In the genomic region with DNA sequence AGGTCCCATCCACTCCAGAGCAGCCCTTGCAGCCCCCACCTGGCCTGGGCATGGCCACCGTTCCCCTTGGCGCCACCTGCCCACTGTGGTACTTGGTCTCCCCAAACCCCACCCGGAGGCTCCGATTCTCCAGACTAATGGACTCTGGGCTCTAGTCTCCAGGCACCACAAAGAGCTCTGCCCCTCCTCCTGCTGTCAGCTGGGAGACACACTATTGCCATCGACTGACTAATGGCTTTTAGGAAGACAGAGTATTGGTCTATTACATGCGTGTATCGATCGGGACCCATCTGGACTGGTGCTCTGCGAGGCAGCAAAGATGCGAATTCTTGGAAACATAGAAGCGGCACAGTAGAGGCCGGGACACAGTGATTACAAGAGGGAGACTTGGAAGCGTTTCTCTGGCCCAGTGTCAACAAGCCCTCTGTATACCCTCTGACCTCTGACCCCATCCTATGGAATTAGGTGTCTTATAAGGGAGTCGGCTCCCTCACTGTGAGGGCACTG, we compare ENCODE assay signal across 18 mouse cellular contexts. TPM values are rescaled to one million over a fixed set of nuclear protein-coding genes. Genes with fewer than 3 reads are reported as not detected.
DNase-seq lines count a peak whose midpoint lies in the region; ATAC-seq lines count a peak whose summit lies in the region.
"Had no signal": no experiment of that assay in that cellular context is flagged by ENCODE, and none has a peak within 500 bp of the region (broad histone marks: within the 10 kb centered on the region; RNA-seq: fewer than 3 reads in every experiment).

No protein-coding gene starts in this region.

- no peak for ATAC-seq in midbrain, embryonic 12.5 days (ENCODE audit: low FRiP score, low read depth)
- ATAC-seq in midbrain, embryonic 16.5 days = no peak
- ATAC-seq in hindbrain, embryonic 12.5 days (ENCODE audit: low FRiP score) = peak; percentile 49; the same call in 1 of the 2 replicates
- 0 out of 2 replicates have a peak, but pooled peaks have one; percentile 21 for ATAC-seq in midbrain, embryonic 13.5 days

- H3K36me3 ChIP-seq in midbrain, embryonic 12.5 days = no peaks in the 10 kb centered on the region
- H3K36me3 ChIP-seq in midbrain, embryonic 16.5 days (ENCODE audit: control insufficient read depth, insufficient read depth, low read length) = no peaks in the 10 kb centered on the region
- no peaks in the 10 kb centered on the region for H3K36me3 ChIP-seq in hindbrain, embryonic 12.5 days
- no peaks in the 10 kb centered on the region for H3K36me3 ChIP-seq in midbrain, embryonic 13.5 days
- H3K36me3 ChIP-seq: limb, embryonic 15.5 days; stomach, embryonic 15.5 days had no signal

- DNase-seq in yolk sac, embryonic 10.5 days (ENCODE audit: low spot score) = peak; percentile 39
- DNase-seq in left cerebral cortex, adult 8-10 months (ENCODE audit: low spot score in 2 of 2) = no peak
- no peak for DNase-seq in lung, postnatal 25 days (ENCODE audit: low spot score)
- DNase-seq: cerebellum, postnatal 10 days; gastrocnemius, postnatal 10 days; heart, adult 18-20 months; kidney, adult 18-20 months; kidney, postnatal 14 days; lung, postnatal 14 days; thymus, postnatal 25 days had no signal

- no peak overlapping the region for H3K9ac ChIP-seq in midbrain, embryonic 12.5 days (replicated peaks)
- H3K9ac ChIP-seq in midbrain, embryonic 16.5 days (ENCODE audit: low read depth, low read length) = no peak overlapping the region
- no peak overlapping the region; the same call in 1 of the 2 replicates for H3K9ac ChIP-seq in hindbrain, embryonic 12.5 days
- no peak overlapping the region for H3K9ac ChIP-seq in midbrain, embryonic 13.5 days (replicated peaks)
- H3K9ac ChIP-seq: limb, embryonic 15.5 days; stomach, embryonic 15.5 days had no signal

- H3K27ac ChIP-seq in midbrain, embryonic 12.5 days (replicated peaks) = peak overlapping the region; percentile 30
- H3K27ac ChIP-seq in midbrain, embryonic 16.5 days (ENCODE audit: low read length) = no peak overlapping the region
- peak overlapping the region; percentile 74 for H3K27ac ChIP-seq in hindbrain, embryonic 12.5 days
- peak overlapping the region; percentile 19; the same call in 1 of the 2 replicates for H3K27ac ChIP-seq in midbrain, embryonic 13.5 days
- H3K27ac ChIP-seq: limb, embryonic 15.5 days; stomach, embryonic 15.5 days had no signal

- 73% methylated on average over 14 of the region's 14 CpGs for WGBS in midbrain, embryonic 12.5 days
- 75% methylated on average over 14 of the region's 14 CpGs for WGBS in midbrain, embryonic 16.5 days
- WGBS in hindbrain, embryonic 12.5 days = 51% methylated on average over 14 of the region's 14 CpGs
- WGBS in midbrain, embryonic 13.5 days = 65% methylated on average over 14 of the region's 14 CpGs

- no peak overlapping the region for H3K4me2 ChIP-seq in midbrain, embryonic 12.5 days (replicated peaks)
- H3K4me2 ChIP-seq in midbrain, embryonic 16.5 days (ENCODE audit: low read length) = no peak overlapping the region
- H3K4me2 ChIP-seq in hindbrain, embryonic 12.5 days (replicated peaks) = no peak overlapping the region
- no peak overlapping the region for H3K4me2 ChIP-seq in midbrain, embryonic 13.5 days (replicated peaks)
- H3K4me2 ChIP-seq: limb, embryonic 15.5 days; stomach, embryonic 15.5 days had no signal

- H3K27me3 ChIP-seq in midbrain, embryonic 12.5 days = 0 out of 2 replicates have a peak, but pooled peaks cover 7% of the 10 kb centered on the region
- no peaks in the 10 kb centered on the region for H3K27me3 ChIP-seq in midbrain, embryonic 16.5 days (ENCODE audit: control insufficient read depth, insufficient read depth, low read depth, low read length)
- H3K27me3 ChIP-seq in hindbrain, embryonic 12.5 days = peaks cover 4% of the 10 kb centered on the region; the same call in 1 of the 2 replicates
- no peaks in the 10 kb centered on the region; the same call in 1 of the 2 replicates for H3K27me3 ChIP-seq in midbrain, embryonic 13.5 days
- H3K27me3 ChIP-seq: limb, embryonic 15.5 days; stomach, embryonic 15.5 days had no signal

- H3K4me3 ChIP-seq in midbrain, embryonic 12.5 days = no peak overlapping the region
- H3K4me3 ChIP-seq in midbrain, embryonic 16.5 days (ENCODE audit: low read depth, low read length) = no peak overlapping the region
- no peak overlapping the region for H3K4me3 ChIP-seq in hindbrain, embryonic 12.5 days
- H3K4me3 ChIP-seq in midbrain, embryonic 13.5 days (replicated peaks) = no peak overlapping the region
- H3K4me3 ChIP-seq: limb, embryonic 15.5 days; stomach, embryonic 15.5 days had no signal

- no peaks in the 10 kb centered on the region for H3K9me3 ChIP-seq in midbrain, embryonic 12.5 days
- no peaks in the 10 kb centered on the region for H3K9me3 ChIP-seq in midbrain, embryonic 16.5 days (replicated peaks; ENCODE audit: control insufficient read depth, low read length, poor library complexity, severe bottlenecking)
- no peaks in the 10 kb centered on the region for H3K9me3 ChIP-seq in hindbrain, embryonic 12.5 days (replicated peaks)
- no peaks in the 10 kb centered on the region for H3K9me3 ChIP-seq in midbrain, embryonic 13.5 days
- H3K9me3 ChIP-seq: limb, embryonic 15.5 days; stomach, embryonic 15.5 days had no signal

- H3K4me1 ChIP-seq in midbrain, embryonic 12.5 days = peaks cover 28% of the 10 kb centered on the region; the same call in 1 of the 2 replicates
- H3K4me1 ChIP-seq in midbrain, embryonic 16.5 days (ENCODE audit: control insufficient read depth, insufficient read depth, low read length) = peaks cover 22% of the 10 kb centered on the region
- peaks cover 48% of the 10 kb centered on the region for H3K4me1 ChIP-seq in hindbrain, embryonic 12.5 days
- H3K4me1 ChIP-seq in midbrain, embryonic 13.5 days (replicated peaks) = peaks cover 54% of the 10 kb centered on the region
- H3K4me1 ChIP-seq: limb, embryonic 15.5 days had no signal

RNA-seq across cellular contexts. Expression of gene Shisal1, which starts 49.2 kb away (rescaled TPM):
- polyA plus RNA-seq in midbrain, embryonic 12.5 days (2016; fragmentation: Nextera tagmentation; extraction: Ambion mirVana) = 10.5 and 13.2 TPM in 2 replicates
- 20.3 and 24.1 TPM in 2 replicates for polyA plus RNA-seq in midbrain, embryonic 16.5 days (2015; fragmentation: Nextera tagmentation; extraction: Ambion mirVana)
- 9.4 and 10.8 TPM in 2 replicates for polyA plus RNA-seq in hindbrain, embryonic 12.5 days (2016; fragmentation: Nextera tagmentation; extraction: Ambion mirVana)
- 10.8 and 11.1 TPM in 2 replicates for polyA plus RNA-seq in midbrain, embryonic 13.5 days (2015; fragmentation: Nextera tagmentation; extraction: Ambion mirVana)
- 10 to 100 TPM; 32.4 to 39.4 (median 37.7) TPM for total RNA-seq in left cerebral cortex, adult 8-10 months (2022)
- total RNA-seq: megakaryocyte-erythroid progenitor cell, adult 5-6 weeks; neutrophil, adult 5-6 weeks had no signal

Comparison
In these comparisons a context has a peak if more than half of its experiments do, and no peak if none do; other contexts are left out.
1. ATAC-seq: peak in hindbrain, embryonic 12.5 days (single experiment) and midbrain, embryonic 13.5 days (single experiment); none in midbrain, embryonic 12.5 days (single experiment) and midbrain, embryonic 16.5 days (single experiment).